Mouse (Mus musculus): ENCODE measurements around the gene Pptc7.
"Not testable (repeated sequence)": the region's sequence is repeated elsewhere in the genome, so short reads cannot be mapped to it uniquely, and the experiment has no call there.

Pptc7 gene

DNA sequence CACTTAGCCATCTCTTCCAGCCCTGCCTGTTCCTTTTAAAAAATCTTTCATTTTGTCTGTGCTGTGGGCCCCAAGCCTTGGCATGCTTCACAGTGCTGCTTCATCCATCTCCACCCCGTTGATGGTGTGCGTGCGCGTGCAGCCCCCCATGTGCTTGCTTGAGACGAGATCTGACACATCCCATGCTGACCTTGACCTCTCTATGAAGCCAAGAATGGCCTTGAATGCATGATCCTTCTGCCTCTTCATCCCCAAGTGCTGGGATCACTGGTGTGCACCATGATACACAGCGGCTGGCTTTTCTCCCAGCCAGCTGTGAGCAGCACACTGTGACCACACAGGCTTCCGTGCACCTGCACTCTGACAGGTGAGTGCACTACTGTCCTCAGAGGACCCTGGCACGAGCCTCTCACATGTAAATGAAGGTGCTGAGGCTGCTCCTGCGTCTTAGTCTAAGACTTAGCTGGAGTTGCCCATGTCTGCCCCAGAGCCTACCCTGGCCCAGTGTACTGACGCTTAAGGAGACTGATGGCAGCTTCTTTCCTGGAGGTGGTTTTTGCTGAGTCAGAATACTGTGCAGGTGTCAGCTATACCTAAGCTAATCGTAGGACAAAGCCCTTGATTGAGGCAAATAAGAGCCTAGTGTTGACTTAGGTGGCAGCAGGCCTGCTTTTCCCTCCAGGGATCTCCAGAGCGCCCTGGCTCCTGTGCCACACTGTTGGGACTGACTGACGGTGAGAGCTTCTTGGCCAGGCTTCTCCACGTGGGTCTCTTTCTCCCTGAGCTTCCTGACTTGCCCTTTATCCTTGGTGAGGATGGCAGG is 11.2 kb downstream of the Pptc7 start:
- DNase-seq (ENCODE audit: extremely low read depth, low read depth) = no peak

- no peak for DNase-seq (ENCODE audit: extremely low read depth, low read depth)
Measured at GRCm38 (mm10) chr5:122300071-122300518, 15.9 kb downstream of the Pptc7 start.

- DNase-seq (ENCODE audit: extremely low read depth, low read depth) = no peak
Measured at GRCm38 (mm10) chr5:122302810-122303745, 18.9 kb downstream of the Pptc7 start.

GRCm38 (mm10) chr5:122303937-122304336 is 19.8 kb downstream of the Pptc7 start:
- DNase-seq (ENCODE audit: extremely low read depth, low read depth) = no peak

DNA sequence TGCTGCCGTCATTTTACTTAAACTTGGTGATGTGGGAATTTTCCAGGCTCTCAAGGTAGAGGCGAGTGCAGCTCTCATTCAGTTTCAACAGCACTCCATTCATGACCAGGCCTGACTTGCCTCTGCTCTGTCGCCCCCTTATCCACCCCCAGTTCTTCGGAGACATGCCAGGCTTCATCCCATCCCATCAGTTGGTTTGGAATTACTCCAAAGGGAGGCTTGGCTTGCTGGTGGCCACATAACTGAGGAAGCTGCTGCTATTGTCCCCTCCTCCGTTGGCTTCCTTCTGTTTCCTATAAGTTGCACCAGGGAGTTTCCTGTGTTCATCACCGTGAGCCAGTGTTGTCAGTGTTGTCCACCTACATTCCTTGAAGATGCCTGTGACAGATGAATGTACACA is 20.4 kb downstream of the Pptc7 start:
- DNase-seq (ENCODE audit: extremely low read depth, low read depth) = no peak

DNA sequence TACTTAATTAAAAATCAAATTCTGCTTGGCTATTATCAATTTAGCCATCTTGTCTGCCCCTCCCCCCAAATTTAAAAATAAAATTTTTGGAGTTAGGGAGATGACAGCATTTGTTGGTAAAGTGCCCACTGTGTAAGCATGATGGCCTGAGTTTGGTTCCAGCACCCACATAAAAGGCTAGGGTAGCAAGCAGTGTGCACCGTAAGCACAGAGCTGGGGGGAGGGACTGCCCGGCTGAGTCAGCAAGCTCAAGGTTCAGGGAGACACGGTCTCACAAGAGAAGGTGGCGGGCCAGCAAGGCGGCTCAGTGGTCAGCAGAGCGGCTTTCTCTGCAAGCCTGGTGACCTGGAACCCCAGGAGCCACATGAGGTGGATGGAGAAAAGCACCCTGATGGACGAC is 21.3 kb downstream of the Pptc7 start:
- no peak for DNase-seq (ENCODE audit: extremely low read depth, low read depth)

DNA sequence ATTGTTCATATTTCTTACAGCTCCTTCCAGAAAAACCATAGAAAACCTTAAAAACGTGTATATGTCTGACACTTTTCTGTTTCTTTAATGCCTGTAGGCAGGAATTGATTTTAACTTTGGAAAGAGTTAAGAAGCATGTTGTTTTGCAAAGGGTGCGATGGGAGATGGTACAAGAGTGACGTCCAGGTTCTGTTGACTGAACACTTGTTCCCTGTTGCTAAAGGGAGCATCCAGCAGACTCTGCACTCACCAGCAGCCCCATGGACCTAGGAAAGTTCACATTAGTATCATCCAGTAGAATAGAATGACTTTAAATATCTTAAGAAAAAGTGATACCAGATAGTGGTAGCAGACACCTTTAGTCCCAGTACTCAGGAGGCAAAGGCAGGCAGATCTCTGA is 22.4 kb downstream of the Pptc7 start:
- DNase-seq (ENCODE audit: extremely low read depth, low read depth) = no peak

DNA sequence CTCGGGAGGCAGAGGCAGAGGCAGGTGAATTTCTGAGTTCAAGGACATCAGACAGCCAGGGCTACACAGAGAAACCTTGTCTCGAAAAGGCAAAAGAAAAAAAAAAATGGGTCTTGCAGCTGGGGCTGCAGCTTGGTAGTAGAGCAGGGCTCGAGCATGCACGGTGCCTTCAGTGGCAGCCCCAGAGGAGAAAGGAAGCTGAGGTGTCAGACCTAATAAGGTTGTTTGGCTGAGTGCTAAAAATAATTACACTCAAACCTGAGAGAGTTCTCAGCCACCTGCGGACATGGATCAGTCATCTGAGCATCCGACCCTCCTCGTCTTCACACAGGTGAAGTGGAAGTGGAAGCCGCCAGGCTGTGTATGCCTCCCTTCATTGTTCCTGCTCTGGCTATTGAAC is 26.5 kb downstream of the Pptc7 start:
- DNase-seq (ENCODE audit: extremely low read depth, low read depth) = no peak

DNA sequence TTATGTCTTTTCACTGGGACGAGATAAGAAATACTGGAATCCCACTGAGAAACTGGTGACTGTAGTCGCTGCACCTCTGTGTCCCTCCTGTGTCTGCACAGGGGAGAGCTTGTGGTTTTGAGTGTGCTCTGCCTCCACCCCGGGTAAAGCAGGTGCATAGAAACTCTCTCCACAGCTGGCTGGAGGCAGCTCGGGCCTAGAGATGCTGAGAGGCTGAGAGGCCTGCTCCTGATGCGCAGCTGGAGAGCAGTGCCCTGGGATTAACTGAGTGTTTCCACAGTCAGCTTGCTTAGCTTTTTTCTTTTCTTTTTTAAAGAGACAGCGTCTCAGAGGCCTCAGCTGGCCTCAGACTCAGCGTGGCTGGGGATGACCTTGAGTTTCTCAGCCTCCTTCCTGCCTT is 27.5 kb downstream of the Pptc7 start:
- DNase-seq (ENCODE audit: extremely low read depth, low read depth) = no peak

- DNase-seq (ENCODE audit: extremely low read depth, low read depth) = no peak
Measured at GRCm38 (mm10) chr5:122312346-122312745, 28.2 kb downstream of the Pptc7 start.

DNA sequence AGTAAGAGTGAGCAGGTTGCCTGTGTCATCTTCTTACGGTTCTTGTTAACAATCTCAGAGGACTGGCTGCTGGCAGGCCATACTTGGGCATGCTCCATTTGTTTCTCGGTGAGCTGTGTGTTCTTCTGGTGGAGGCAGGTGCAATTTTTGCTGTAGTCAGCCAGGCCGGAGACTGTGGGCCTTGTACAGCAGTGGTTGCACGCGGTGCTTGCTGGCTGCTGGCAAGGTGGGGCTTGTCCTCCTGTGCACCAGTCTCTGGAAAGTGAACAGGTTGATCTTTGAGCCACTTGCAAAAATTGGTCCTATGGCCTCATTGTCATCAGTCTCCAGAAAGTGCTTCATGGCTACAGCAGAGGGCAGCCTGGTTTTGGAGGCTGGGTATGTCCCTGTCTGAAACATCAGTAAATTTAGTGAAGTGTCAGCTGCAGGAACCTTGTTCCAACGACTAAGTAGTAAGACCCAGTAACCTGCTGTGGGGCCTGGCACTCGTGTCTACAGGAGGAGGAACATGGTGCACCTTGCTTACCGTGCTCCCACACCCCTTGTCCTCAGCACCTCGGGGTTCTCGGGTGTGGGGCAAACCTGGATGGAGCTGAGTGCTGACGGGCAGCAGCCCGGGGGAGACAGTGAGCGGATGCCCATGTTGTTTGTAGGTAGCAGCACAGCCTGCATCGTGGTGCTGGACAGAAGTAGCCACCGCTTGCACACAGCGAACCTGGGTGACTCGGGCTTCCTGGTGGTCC is 28.9 kb downstream of the Pptc7 start:
- DNase-seq (ENCODE audit: extremely low read depth, low read depth) = no peak

DNA sequence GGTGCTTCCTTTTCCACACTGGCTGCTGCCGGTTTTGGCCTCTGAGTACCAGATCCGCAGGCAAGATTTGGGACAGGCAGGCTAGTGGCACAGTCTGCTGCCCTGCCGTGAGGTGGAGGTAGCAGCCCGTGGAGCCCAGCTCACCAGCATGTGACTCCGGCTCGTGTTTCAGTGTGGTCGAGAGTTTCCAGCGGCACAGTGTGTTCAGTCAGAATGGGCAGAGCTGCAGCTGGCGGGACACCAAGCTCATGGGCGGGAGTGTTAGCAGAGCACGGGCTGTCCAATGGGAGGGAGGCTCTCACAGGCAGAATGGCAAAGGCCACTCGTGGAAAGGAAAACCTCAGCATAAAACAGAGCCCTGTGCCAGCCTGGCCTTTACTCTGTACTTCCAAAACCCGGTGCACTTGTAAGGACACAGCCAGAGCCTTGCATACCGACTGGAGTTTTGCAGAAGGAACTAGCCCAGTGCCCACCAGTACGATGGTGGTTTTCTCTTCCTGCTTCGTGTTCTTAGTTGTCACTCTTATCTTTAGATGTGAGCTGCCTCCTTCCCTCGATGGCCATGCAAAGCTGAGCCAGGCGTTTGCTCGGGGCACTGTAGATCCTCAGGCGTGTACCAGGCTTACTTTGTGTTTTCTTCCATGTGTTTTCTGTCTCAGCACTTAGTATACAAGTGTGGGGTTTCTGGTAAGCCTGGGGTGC is 31.0 kb downstream of the Pptc7 start:
- DNase-seq (ENCODE audit: extremely low read depth, low read depth) = peak; percentile 58

DNA sequence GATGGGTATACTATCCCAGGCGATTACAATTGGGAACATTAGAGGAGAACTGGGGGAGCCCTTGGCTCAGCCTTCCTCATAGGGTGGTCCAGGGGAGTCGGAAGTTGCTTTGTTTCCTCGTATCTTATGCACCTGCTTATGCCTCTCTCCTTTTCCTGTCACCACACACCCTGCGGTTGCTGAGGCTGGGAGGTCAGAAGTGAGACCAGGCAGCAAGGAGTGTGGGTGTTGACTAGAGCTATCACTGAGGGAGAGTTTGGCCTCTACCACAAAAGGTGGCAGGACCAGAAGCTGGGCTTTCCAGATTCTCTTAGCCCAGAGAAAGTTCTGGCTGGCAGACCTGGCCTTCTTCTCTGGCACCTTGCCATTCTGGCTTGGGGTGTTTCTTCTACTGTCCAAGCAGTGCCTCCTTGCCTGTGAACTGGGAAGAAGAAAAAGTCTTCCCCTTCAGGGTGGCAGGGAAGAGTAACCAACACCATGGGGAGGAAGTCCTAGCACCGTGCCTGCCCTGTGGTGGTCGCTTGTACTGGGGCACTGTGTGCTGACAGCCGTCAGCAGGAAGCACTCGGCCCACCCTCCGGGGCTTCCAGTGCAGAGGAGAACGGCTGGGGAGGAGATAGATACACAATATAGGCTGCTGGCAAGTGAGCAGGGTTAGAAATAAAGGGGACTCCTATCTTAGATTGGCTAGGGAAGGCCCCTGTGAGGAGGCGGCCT is 33.3 kb downstream of the Pptc7 start:
- no peak for DNase-seq (ENCODE audit: extremely low read depth, low read depth)

DNA sequence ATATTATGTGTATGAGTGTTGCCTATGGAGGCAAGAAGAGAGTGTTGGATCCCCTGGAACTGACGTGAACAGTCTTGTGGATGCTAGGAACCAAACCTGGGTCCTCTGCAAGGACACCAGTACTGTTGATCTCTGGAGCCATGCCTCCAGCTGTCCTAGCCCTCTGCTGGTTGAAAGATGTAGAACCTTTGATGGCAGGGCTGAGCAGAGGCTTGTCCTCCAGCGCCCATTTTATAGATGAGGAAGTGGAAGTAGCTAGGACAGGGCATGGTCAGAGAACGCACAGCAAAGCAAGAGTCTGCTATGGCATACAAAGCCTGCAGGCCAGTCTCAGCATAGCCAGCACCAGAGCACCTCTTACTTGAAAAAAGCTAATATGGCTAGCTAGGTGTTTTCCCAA is 33.9 kb downstream of the Pptc7 start:
- DNase-seq (ENCODE audit: extremely low read depth, low read depth) = peak; percentile 13

DNA sequence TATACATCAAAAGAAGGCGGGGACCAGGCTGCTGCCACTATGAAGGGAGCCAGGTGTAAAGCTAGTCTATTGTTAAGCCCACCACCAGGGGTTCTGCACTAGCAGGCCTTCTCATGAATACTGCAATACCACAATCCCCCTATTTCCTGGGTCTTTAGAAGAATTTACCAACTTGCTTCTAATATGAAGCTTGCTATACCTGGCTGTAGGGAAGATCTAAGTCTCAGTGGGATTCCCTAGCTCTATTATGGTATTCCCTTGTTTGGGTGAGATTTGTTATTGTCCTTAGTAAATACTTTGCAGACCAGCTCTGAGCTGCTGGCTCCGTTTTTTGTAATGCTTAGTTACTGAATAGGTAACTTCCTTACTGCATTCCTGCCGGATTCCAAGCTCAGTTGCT is 34.8 kb downstream of the Pptc7 start:
- not testable (repeated sequence) for DNase-seq (ENCODE audit: extremely low read depth, low read depth)

- DNase-seq (ENCODE audit: extremely low read depth, low read depth) = no peak
Measured at GRCm38 (mm10) chr5:122319474-122320204, 35.5 kb downstream of the Pptc7 start.

- DNase-seq (ENCODE audit: extremely low read depth, low read depth) = no peak
Measured at GRCm38 (mm10) chr5:122320205-122320781, 36.1 kb downstream of the Pptc7 start.

DNA sequence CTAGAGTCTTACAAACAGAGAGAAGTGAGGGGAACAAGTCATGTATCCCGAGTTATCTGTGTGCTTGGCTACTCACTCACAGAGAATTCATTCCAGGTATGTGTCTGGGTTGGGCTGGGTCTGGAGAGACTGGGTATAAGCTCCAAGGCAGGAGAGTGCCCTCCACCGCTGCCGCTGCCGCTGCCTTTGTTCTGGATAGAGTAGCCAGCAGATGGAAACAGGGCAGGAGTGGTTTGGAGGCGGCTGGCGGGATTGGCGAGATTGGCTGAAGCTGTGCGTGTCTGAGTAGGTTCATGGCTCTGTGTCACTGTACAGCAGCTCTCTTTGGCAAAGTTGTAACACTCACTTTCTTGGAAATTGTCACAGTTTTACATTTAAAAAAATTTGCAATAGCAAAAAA is 39.4 kb downstream of the Pptc7 start:
- DNase-seq (ENCODE audit: extremely low read depth, low read depth) = no peak

All from MEL-GATA-1-ER (cell line).